Mouse (Mus musculus) forebrain, embryonic 12.5 days (tissue): ENCODE data around the gene Tat. TPM values are rescaled to one million over a fixed set of nuclear protein-coding genes. Genes with fewer than 3 reads are reported as not detected.
A peak's percentile ranks its signal among the peaks of the same experiment; 100 is the strongest.

Experiments used
- ATAC-seq: fragments of 200-750 bp; cut with Nextera tagmentation; 2 replicates; pipeline ENCODE4 v1.8.0; 2017; ENCODE audit warnings: moderate TSS enrichment; ENCODE audit not compliant: low FRiP score
- H3K27ac ChIP-seq: fragments of 300-500 bp; sonication (generic); 2 replicates; pipeline ENCODE4 v1.5.1; 2016; ENCODE audit warnings: mild to moderate bottlenecking
- H3K27me3 ChIP-seq: fragments of 300-500 bp; sonication (generic); 2 replicates; pipeline ENCODE4 v1.6.1; 2016; ENCODE audit warnings: mild to moderate bottlenecking
- H3K36me3 ChIP-seq: fragments of 300-500 bp; sonication (generic); replicated peaks from 2 replicates; pipeline ENCODE4 v1.6.1; 2016; ENCODE audit warnings: mild to moderate bottlenecking
- H3K4me1 ChIP-seq: fragments of 300-500 bp; sonication (generic); 2 replicates; pipeline ENCODE4 v1.6.1; 2016
- H3K4me2 ChIP-seq: fragments of 300-500 bp; sonication (generic); 2 replicates; pipeline ENCODE4 v1.6.1; 2016; ENCODE audit warnings: mild to moderate bottlenecking, moderate library complexity
- H3K4me3 ChIP-seq: fragments of 300-500 bp; sonication (generic); replicated peaks from 2 replicates; pipeline ENCODE4 v1.5.1; 2016; ENCODE audit warnings: mild to moderate bottlenecking
- H3K9ac ChIP-seq: fragments of 300-500 bp; sonication (generic); 2 replicates; pipeline ENCODE4 v1.6.1; 2016; ENCODE audit warnings: mild to moderate bottlenecking
- H3K9me3 ChIP-seq: fragments of 300-500 bp; sonication (generic); 2 replicates; pipeline ENCODE4 v1.6.1; 2016
- WGBS: fragments of 180-500 bp; shearing (Covaris S2); methylation state at CpG from one replicate; pipeline ENCODE4 v1.1.7; 2016; 5-methylcytosine and 5-hydroxymethylcytosine counted together
- polyA plus RNA-seq: library from polyadenylated mRNA; unstranded; fragments of >200 nt; fragmentation: Nextera tagmentation; extraction: Ambion mirVana; gene quantifications from 2 replicates; pipeline ENCODE4 v1.2.1, GENCODE M21; 2016

The Tat gene
- polyA plus RNA-seq, 1 experiment from 2014 or later: not detected

GRCm38 (mm10) chr8:109989151-109989550 lies 1.1 kb upstream of the Tat start:
- Histone ChIP-seq H3K27ac (no peak overlapping the region), H3K9me3 (no peaks in the 10 kb centered on the region), H3K36me3 (no peaks in the 10 kb centered on the region), H3K27me3 (no peaks in the 10 kb centered on the region), H3K4me1 (peaks cover under 1% of the 10 kb centered on the region), H3K4me3 (no peak overlapping the region), H3K9ac (no peak overlapping the region), H3K4me2 (no peak overlapping the region)
- 91% methylated on average over 8 of the region's 8 CpGs for WGBS
- ATAC-seq: no peak

GRCm38 (mm10) chr8:109992166-109992565 lies 1.9 kb downstream of the Tat start:
- no peak overlapping the region for H3K4me2 ChIP-seq
- WGBS: 63% methylated on average over 5 of the region's 5 CpGs
- H3K4me3 ChIP-seq: no peak overlapping the region
- no peak overlapping the region for H3K27ac ChIP-seq
- H3K36me3 ChIP-seq: no peaks in the 10 kb centered on the region
- H3K27me3 ChIP-seq: no peaks in the 10 kb centered on the region
- ATAC-seq: no peak
- H3K9ac ChIP-seq: no peak overlapping the region
- no peaks in the 10 kb centered on the region for H3K9me3 ChIP-seq
- no peaks in the 10 kb centered on the region for H3K4me1 ChIP-seq

GRCm38 (mm10) chr8:109992951-109993350 lies 2.7 kb downstream of the Tat start:
- Histone ChIP-seq H3K27ac (no peak overlapping the region), H3K36me3 (no peaks in the 10 kb centered on the region), H3K9me3 (no peaks in the 10 kb centered on the region), H3K4me1 (no peaks in the 10 kb centered on the region), H3K4me2 (no peak overlapping the region), H3K9ac (no peak overlapping the region), H3K4me3 (no peak overlapping the region), H3K27me3 (no peaks in the 10 kb centered on the region)
- WGBS: 78% methylated on average over 1 of the region's 1 CpGs
- no peak for ATAC-seq

- Histone ChIP-seq H3K36me3 (no peaks in the 10 kb centered on the region), H3K4me3 (no peak overlapping the region), H3K9ac (no peak overlapping the region), H3K9me3 (no peaks in the 10 kb centered on the region), H3K27me3 (no peaks in the 10 kb centered on the region), H3K4me1 (no peaks in the 10 kb centered on the region), H3K27ac (no peak overlapping the region), H3K4me2 (no peak overlapping the region)
- 90% methylated on average over 9 of the region's 9 CpGs for WGBS
- no peak for ATAC-seq
Observed at GRCm38 (mm10) chr8:109997381-109997780, 7.1 kb downstream of the Tat start.

- Histone ChIP-seq H3K4me2 (no peak overlapping the region), H3K4me3 (no peak overlapping the region), H3K9me3 (no peaks in the 10 kb centered on the region), H3K27me3 (no peaks in the 10 kb centered on the region), H3K36me3 (no peaks in the 10 kb centered on the region), H3K9ac (no peak overlapping the region), H3K4me1 (no peaks in the 10 kb centered on the region), H3K27ac (no peak overlapping the region)
- WGBS: 86% methylated on average over 7 of the region's 7 CpGs
- no peak for ATAC-seq
Observed at GRCm38 (mm10) chr8:109998066-109998465, 7.8 kb downstream of the Tat start.

GRCm38 (mm10) chr8:109999974-110000373 lies 9.7 kb downstream of the Tat start:
- H3K4me3 ChIP-seq: no peak overlapping the region
- no peaks in the 10 kb centered on the region for H3K27me3 ChIP-seq
- no peak overlapping the region for H3K9ac ChIP-seq
- no peaks in the 10 kb centered on the region for H3K4me1 ChIP-seq
- no peak overlapping the region for H3K4me2 ChIP-seq
- no peak for ATAC-seq
- no peaks in the 10 kb centered on the region for H3K36me3 ChIP-seq
- WGBS: 93% methylated on average over 10 of the region's 10 CpGs
- no peak overlapping the region for H3K27ac ChIP-seq
- no peaks in the 10 kb centered on the region for H3K9me3 ChIP-seq

- 37% methylated on average over 9 of the region's 9 CpGs for WGBS
- H3K4me1 ChIP-seq: peaks cover 9% of the 10 kb centered on the region; the same call in 1 of the 2 replicates
- no peaks in the 10 kb centered on the region for H3K36me3 ChIP-seq
- no peak overlapping the region for H3K27ac ChIP-seq
- H3K27me3 ChIP-seq: no peaks in the 10 kb centered on the region
- H3K4me3 ChIP-seq: no peak overlapping the region
- H3K9ac ChIP-seq: no peak overlapping the region
- no peak for ATAC-seq
- no peaks in the 10 kb centered on the region for H3K9me3 ChIP-seq
- H3K4me2 ChIP-seq: no peak overlapping the region
Observed at GRCm38 (mm10) chr8:110002953-110003352, 12.7 kb downstream of the Tat start.

- Histone ChIP-seq H3K27ac (no peak overlapping the region), H3K4me3 (no peak overlapping the region), H3K27me3 (no peaks in the 10 kb centered on the region), H3K36me3 (no peaks in the 10 kb centered on the region), H3K4me2 (no peak overlapping the region), H3K4me1 (peaks cover 9% of the 10 kb centered on the region; the same call in 1 of the 2 replicates), H3K9ac (no peak overlapping the region), H3K9me3 (no peaks in the 10 kb centered on the region)
- ATAC-seq: no peak
- WGBS: 83% methylated on average over 5 of the region's 5 CpGs
Observed at GRCm38 (mm10) chr8:110004300-110004699, 14.1 kb downstream of the Tat start.

GRCm38 (mm10) chr8:110006312-110007023 lies 16.2 kb downstream of the Tat start:
- WGBS: 56% methylated on average over 16 of the region's 17 CpGs
- Histone ChIP-seq H3K9ac (no peak overlapping the region), H3K9me3 (no peaks in the 10 kb centered on the region), H3K36me3 (no peaks in the 10 kb centered on the region), H3K27ac (no peak overlapping the region), H3K4me1 (peaks cover 9% of the 10 kb centered on the region; the same call in 1 of the 2 replicates), H3K4me2 (no peak overlapping the region), H3K4me3 (no peak overlapping the region), H3K27me3 (no peaks in the 10 kb centered on the region)
- ATAC-seq: peak; percentile 71; the same call in 1 of the 2 replicates

GRCm38 (mm10) chr8:110008228-110008994 lies 18.2 kb downstream of the Tat start:
- H3K27ac ChIP-seq: no peak overlapping the region
- H3K9ac ChIP-seq: no peak overlapping the region
- H3K4me3 ChIP-seq: no peak overlapping the region
- no peaks in the 10 kb centered on the region for H3K27me3 ChIP-seq
- no peak for ATAC-seq
- 88% methylated on average over 25 of the region's 26 CpGs for WGBS
- no peaks in the 10 kb centered on the region for H3K9me3 ChIP-seq
- H3K36me3 ChIP-seq: no peaks in the 10 kb centered on the region
- peaks cover 9% of the 10 kb centered on the region; the same call in 1 of the 2 replicates for H3K4me1 ChIP-seq
- no peak overlapping the region for H3K4me2 ChIP-seq

GRCm38 (mm10) chr8:110008995-110009446 lies 18.8 kb downstream of the Tat start:
- Histone ChIP-seq H3K9ac (no peak overlapping the region), H3K4me1 (peaks cover 9% of the 10 kb centered on the region; the same call in 1 of the 2 replicates), H3K27me3 (no peaks in the 10 kb centered on the region), H3K36me3 (no peaks in the 10 kb centered on the region), H3K27ac (no peak overlapping the region), H3K4me3 (no peak overlapping the region), H3K9me3 (no peaks in the 10 kb centered on the region), H3K4me2 (no peak overlapping the region)
- ATAC-seq: no peak
- WGBS: 69% methylated on average over 8 of the region's 8 CpGs

GRCm38 (mm10) chr8:110010868-110011267 lies 20.6 kb downstream of the Tat start:
- Histone ChIP-seq H3K27me3 (no peaks in the 10 kb centered on the region), H3K36me3 (no peaks in the 10 kb centered on the region), H3K4me3 (no peak overlapping the region), H3K27ac (no peak overlapping the region), H3K4me2 (no peak overlapping the region), H3K4me1 (peaks cover 9% of the 10 kb centered on the region; the same call in 1 of the 2 replicates), H3K9ac (no peak overlapping the region), H3K9me3 (no peaks in the 10 kb centered on the region)
- WGBS: 34% methylated on average over 5 of the region's 5 CpGs
- ATAC-seq: no peak
